Mouse (Mus musculus) kidney, embryonic 15.5 days (tissue): Measurements from ENCODE around the gene Akr1b3. TPM values are rescaled to one million over a fixed set of nuclear protein-coding genes. Genes with fewer than 3 reads are reported as not detected.
"Not testable (repeated sequence)": the region's sequence is repeated elsewhere in the genome, so short reads cannot be mapped to it uniquely, and the experiment has no call there.

Experiments
- ATAC-seq: fragments of 200-750 bp; cut with Nextera tagmentation; replicated peaks from 2 replicates; pipeline ENCODE4 v1.8.0; 2017; ENCODE audit warnings: moderate TSS enrichment; ENCODE audit not compliant: low FRiP score
- H3K27ac ChIP-seq: fragments of 300-500 bp; sonication (generic); 2 replicates; pipeline ENCODE4 v1.5.1; 2015; ENCODE audit warnings: mild to moderate bottlenecking, inconsistent platforms
- H3K27me3 ChIP-seq: fragments of 300-500 bp; sonication (generic); 2 replicates; pipeline ENCODE4 v1.6.1; 2015; ENCODE audit warnings: inconsistent platforms
- H3K36me3 ChIP-seq: fragments of 300-500 bp; sonication (generic); 2 replicates; pipeline ENCODE4 v1.6.1; 2015; ENCODE audit warnings: inconsistent platforms
- H3K4me1 ChIP-seq: fragments of 300-500 bp; sonication (generic); 2 replicates; pipeline ENCODE4 v1.6.1; 2015; ENCODE audit warnings: inconsistent platforms
- H3K4me2 ChIP-seq: fragments of 300-500 bp; sonication (generic); 2 replicates; pipeline ENCODE4 v1.6.1; 2015; ENCODE audit warnings: moderate library complexity, mild to moderate bottlenecking, inconsistent platforms
- H3K4me3 ChIP-seq: fragments of 300-500 bp; sonication (generic); replicated peaks from 2 replicates; pipeline ENCODE4 v1.5.1; 2015; ENCODE audit warnings: mild to moderate bottlenecking, inconsistent platforms
- H3K9ac ChIP-seq: fragments of 300-500 bp; sonication (generic); 2 replicates; pipeline ENCODE4 v1.6.1; 2015; ENCODE audit warnings: mild to moderate bottlenecking, inconsistent platforms
- H3K9me3 ChIP-seq: fragments of 300-500 bp; sonication (generic); replicated peaks from 2 replicates; pipeline ENCODE4 v1.6.1; 2016; ENCODE audit warnings: inconsistent platforms
- WGBS: fragments of 180-500 bp; shearing (Covaris S2); methylation state at CpG from one replicate; pipeline ENCODE4 v1.1.7; 2015; ENCODE audit warnings: mixed read lengths; 5-methylcytosine and 5-hydroxymethylcytosine counted together
- polyA plus RNA-seq: library from polyadenylated mRNA; unstranded; fragments of >200 nt; fragmentation: Nextera tagmentation; extraction: Ambion mirVana; gene quantifications from 2 replicates; pipeline ENCODE4 v1.2.1, GENCODE M21; 2015

Gene Akr1b3
- polyA plus RNA-seq, 1 experiment from 2014 or later = 184 TPM

DNA sequence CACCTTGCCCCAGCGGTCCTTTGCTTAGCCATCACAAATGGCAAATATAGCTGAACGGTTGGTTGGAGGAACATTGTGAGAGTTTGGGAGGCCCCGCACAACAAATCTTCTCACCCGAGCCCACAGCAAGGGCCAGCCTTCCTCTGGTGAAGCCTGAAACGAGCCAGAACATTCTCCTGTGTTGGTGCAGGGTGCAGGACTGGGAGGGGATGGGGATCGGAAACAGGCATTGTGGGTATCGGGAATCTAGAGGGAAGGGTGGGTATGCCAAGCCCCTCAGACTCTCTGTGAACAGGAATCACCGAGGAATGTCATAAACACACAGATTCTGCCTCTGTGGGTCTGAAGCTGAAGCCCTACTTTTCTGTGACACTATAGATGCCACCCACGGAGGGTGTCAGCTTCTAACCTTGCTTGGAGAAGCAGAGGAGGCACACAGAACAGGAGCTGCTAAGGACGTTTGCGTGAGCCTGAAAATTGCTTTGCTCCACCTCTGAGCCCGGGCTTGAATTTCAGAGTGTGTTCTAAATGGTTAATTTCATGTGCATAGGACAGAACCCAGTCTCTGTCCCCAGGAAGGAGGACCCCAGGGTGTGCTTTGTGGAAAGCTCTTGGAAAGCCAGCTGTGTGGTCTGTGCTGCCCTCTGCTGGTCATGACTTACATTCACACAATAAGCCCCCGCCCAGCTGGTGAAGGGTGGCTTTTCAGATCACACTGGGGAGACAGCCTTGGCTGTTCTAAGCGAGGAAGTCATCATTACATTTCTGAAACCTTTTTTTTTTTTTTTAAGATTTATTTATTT is 29.0 kb upstream of the Akr1b3 start:
- Histone ChIP-seq H3K9me3 (no peaks in the 10 kb centered on the region), H3K4me1 (peaks cover 14% of the 10 kb centered on the region; the same call in 1 of the 2 replicates), H3K4me2 (peak overlapping the region; percentile 33; the same call in 1 of the 2 replicates), H3K27me3 (no peaks in the 10 kb centered on the region), H3K4me3 (no peak overlapping the region), H3K27ac (no peak overlapping the region), H3K9ac (no peak overlapping the region), H3K36me3 (no peaks in the 10 kb centered on the region)
- WGBS = 49% methylated on average over 14 of the region's 14 CpGs
- ATAC-seq = peak; percentile 54; the same call in 1 of the 2 replicates

DNA sequence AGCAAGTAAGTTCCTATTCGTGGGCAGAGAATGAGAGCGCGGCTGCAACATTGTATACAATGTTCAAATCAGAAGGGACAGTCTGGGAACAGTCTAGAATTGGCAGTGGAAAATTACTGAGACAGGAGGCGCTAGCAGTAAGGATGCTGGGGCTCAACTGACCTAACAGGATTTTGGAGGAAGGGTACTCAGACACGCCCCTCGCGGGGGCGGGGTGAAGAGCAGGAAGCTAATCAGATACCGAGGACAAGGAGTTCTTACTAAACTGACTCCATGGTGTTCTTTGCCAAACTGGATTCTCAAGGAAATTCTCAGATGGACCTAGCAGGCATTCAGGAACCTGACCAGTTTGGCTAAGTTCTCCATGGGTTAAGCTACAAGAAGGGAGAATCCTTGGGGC is 27.7 kb upstream of the Akr1b3 start:
- Histone ChIP-seq H3K9me3 (no peaks in the 10 kb centered on the region), H3K4me1 (peaks cover 14% of the 10 kb centered on the region; the same call in 1 of the 2 replicates), H3K27me3 (no peaks in the 10 kb centered on the region), H3K27ac (peak overlapping the region; percentile 18; the same call in 1 of the 2 replicates), H3K36me3 (no peaks in the 10 kb centered on the region), H3K4me3 (no peak overlapping the region), H3K4me2 (peak overlapping the region; percentile 26; the same call in 1 of the 2 replicates), H3K9ac (no peak overlapping the region)
- ATAC-seq = no peak
- WGBS = 30% methylated on average over 9 of the region's 9 CpGs

DNA sequence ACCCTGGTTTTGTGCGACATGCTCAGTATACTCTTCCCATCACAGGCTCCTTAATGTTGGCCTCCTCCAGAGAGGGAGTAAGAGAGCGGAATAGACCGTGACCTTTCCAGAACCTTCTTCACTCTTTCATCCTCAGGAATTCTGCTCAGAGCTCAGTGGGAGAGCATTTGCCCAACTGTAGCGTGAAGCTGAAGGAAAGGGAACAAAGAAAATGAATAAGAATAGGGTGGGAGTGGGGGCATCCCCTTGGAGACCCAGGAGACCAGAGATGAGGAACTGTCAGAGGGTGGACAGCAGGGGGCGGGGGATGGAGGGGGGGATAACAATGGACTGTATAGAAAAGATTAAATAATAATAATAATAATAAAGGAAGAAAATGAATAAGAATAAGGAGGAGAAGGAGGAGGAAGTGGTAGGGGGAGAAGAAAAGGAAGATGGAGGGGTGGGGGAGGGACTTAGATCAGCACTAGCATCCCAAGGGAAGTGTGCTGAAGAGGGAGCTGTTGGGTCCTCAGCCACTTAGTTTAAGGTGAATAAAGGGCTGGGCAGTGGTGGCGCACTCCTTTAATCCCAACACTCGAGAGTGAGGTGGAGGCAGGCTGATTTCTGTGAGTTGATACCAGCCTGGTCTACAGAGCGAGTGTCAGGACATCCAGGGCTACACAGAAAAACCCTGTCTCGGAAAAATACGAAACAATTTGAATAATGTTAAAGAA is 27.0 kb upstream of the Akr1b3 start:
- ATAC-seq = no peak
- no peaks in the 10 kb centered on the region for H3K9me3 ChIP-seq
- 65% methylated on average over 10 of the region's 10 CpGs for WGBS
- H3K4me3 ChIP-seq = no peak overlapping the region
- no peaks in the 10 kb centered on the region for H3K27me3 ChIP-seq
- peaks cover 14% of the 10 kb centered on the region; the same call in 1 of the 2 replicates for H3K4me1 ChIP-seq
- H3K4me2 ChIP-seq = 0 out of 2 replicates have a peak overlapping the region, but pooled peaks have one; percentile 26
- H3K27ac ChIP-seq = no peak overlapping the region
- no peak overlapping the region for H3K9ac ChIP-seq
- no peaks in the 10 kb centered on the region for H3K36me3 ChIP-seq

DNA sequence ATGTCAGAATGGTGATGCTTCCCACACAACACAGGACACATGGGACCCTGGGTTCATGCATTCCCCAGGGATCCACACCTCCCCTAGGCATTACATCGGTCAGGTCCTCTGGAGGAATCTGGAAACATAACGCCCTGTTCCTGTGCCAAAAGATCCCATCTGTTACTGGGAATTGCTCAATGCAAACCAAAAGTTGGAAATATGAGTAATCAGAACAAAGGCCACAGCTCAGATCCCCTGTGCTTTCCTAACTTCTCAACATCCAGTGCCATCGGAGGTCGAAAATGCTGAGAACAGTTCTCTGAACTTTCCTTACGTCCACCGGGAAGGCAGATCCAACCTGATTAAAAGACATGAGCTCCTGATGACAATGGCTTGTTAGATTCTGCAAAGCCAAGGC is 26.1 kb upstream of the Akr1b3 start:
- no peak for ATAC-seq
- no peak overlapping the region for H3K27ac ChIP-seq
- H3K4me1 ChIP-seq = peaks cover 14% of the 10 kb centered on the region; the same call in 1 of the 2 replicates
- no peaks in the 10 kb centered on the region for H3K36me3 ChIP-seq
- H3K9me3 ChIP-seq = no peaks in the 10 kb centered on the region
- H3K9ac ChIP-seq = no peak overlapping the region
- no peak overlapping the region for H3K4me3 ChIP-seq
- no peaks in the 10 kb centered on the region for H3K27me3 ChIP-seq
- H3K4me2 ChIP-seq = no peak overlapping the region
- 84% methylated on average over 6 of the region's 6 CpGs for WGBS

DNA sequence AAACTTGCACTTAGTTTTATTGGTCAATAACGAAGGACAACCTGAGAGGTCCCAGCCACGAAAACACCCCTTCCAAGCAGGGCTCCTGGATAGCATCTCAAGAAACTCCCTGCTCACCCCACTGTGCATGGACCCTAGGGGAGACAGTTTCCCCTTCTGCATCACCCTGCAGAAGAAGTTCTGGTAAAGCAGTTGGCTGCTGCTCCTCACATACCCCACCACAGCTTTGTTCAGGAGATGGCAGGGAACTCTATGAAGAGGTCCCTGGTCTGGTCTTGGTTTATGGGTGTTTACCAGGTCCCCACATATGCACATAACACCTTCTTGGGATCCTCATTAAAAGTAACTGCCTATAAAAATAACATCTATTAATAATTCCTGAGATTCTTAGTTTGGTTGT is 25.2 kb upstream of the Akr1b3 start:
- H3K4me2 ChIP-seq = no peak overlapping the region

DNA sequence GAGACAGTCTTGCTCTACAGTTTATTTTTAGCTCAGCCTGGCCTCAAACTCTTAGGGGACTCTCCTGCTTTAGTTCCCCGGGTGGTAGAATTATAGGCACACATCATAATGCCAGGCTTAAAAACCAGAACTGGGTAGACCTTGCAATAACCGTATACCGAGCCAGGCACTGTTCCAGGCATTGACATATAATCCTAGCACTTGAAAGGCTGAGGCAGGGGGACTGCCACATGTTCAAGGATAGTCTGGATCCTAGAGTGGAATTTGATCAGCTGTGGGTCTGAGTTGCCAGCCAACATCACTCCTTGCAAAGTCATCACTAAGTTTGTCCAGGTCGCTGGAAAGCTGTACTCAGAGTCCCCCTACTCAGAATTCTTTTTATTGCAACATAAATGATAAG is 24.7 kb upstream of the Akr1b3 start:
- WGBS = 83% methylated on average over 4 of the region's 4 CpGs
- Histone ChIP-seq H3K27me3 (no peaks in the 10 kb centered on the region), H3K36me3 (no peaks in the 10 kb centered on the region), H3K9me3 (no peaks in the 10 kb centered on the region), H3K27ac (no peak overlapping the region), H3K9ac (no peak overlapping the region), H3K4me2 (no peak overlapping the region), H3K4me1 (peaks cover 14% of the 10 kb centered on the region; the same call in 1 of the 2 replicates), H3K4me3 (no peak overlapping the region)
- no peak for ATAC-seq

More for the DNA sequence above, 25.2 kb upstream of the Akr1b3 start:
- Histone ChIP-seq H3K36me3 (no peaks in the 10 kb centered on the region), H3K9me3 (no peaks in the 10 kb centered on the region), H3K27ac (no peak overlapping the region), H3K9ac (no peak overlapping the region), H3K4me1 (peaks cover 14% of the 10 kb centered on the region; the same call in 1 of the 2 replicates), H3K4me3 (no peak overlapping the region), H3K27me3 (no peaks in the 10 kb centered on the region)
- no peak for ATAC-seq
- WGBS = 78% methylated on average over 2 of the region's 2 CpGs

DNA sequence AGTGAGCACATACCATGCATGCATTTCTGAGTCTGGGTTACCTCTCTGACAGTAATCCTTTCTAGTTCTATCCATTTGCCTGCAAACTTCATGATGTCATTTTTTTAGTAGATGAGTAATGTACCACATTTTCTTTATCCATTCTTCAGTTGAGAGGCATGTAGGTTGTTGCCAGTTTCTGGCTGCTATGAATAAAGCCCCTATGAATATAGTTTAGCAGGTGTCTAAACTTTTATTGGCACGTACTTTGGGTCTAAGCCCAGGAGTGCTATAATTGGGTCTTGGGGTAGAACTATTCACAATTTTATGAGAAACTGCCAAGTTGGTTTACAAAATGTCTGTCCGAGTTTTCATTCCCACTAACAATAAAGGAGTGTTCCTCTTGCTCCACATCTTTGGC is 20.5 kb upstream of the Akr1b3 start:
- no peaks in the 10 kb centered on the region for H3K36me3 ChIP-seq
- 88% methylated on average over 2 of the region's 2 CpGs for WGBS
- no peak for ATAC-seq

DNA sequence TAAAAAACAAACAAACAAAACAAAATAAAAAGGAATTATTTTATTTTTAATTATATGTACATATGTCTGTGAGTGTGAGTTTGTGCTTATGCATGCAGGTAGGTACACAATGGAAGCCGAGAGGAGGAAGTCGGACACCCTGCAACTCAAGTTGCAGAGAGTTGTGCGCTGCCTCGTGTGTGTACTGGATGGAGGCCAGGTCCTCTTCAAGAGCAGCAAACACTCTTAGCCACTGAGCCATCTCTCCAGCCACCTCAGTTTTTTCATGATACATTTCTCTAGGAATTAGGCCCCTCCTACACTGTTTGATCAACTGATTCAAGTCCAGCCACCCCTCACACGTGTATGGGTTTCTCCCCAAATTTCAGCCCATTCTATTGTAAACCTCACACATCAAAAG is 17.4 kb upstream of the Akr1b3 start:
- Histone ChIP-seq H3K9ac (no peak overlapping the region), H3K27ac (no peak overlapping the region), H3K4me2 (no peak overlapping the region), H3K9me3 (no peaks in the 10 kb centered on the region), H3K4me3 (no peak overlapping the region), H3K4me1 (no peaks in the 10 kb centered on the region), H3K36me3 (no peaks in the 10 kb centered on the region), H3K27me3 (no peaks in the 10 kb centered on the region)
- WGBS = 85% methylated on average over 5 of the region's 5 CpGs
- no peak for ATAC-seq

More for the DNA sequence above, 20.5 kb upstream of the Akr1b3 start:
- H3K4me2 ChIP-seq = no peak overlapping the region
- H3K9me3 ChIP-seq = no peaks in the 10 kb centered on the region
- H3K27me3 ChIP-seq = no peaks in the 10 kb centered on the region
- H3K4me3 ChIP-seq = no peak overlapping the region
- H3K4me1 ChIP-seq = no peaks in the 10 kb centered on the region
- no peak overlapping the region for H3K9ac ChIP-seq
- H3K27ac ChIP-seq = no peak overlapping the region

DNA sequence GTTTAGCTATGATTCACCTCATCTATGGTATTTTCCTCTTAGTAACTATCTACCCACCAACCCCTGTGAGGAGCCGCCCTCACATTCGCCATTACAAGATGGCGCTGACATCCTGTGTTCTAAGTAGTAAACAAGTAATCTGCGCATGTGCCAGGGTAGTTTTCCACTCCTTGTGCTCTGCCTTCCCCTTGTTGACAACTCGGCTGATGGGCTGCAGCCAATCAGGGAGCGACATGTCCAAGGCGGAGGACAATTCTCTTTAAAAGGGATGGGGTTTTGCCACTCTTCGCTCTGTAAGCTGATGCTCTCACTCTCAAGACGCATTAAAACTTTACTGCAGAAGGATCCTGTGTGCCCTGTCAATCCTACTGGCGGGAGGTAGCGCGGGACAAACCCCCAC is 14.5 kb upstream of the Akr1b3 start:
- 75% methylated on average over 12 of the region's 12 CpGs for WGBS
- H3K9ac ChIP-seq, H3K27me3 ChIP-seq, H3K9me3 ChIP-seq, H3K4me1 ChIP-seq, ATAC-seq, H3K27ac ChIP-seq, H3K4me3 ChIP-seq, H3K4me2 ChIP-seq, H3K36me3 ChIP-seq: not testable (repeated sequence)

DNA sequence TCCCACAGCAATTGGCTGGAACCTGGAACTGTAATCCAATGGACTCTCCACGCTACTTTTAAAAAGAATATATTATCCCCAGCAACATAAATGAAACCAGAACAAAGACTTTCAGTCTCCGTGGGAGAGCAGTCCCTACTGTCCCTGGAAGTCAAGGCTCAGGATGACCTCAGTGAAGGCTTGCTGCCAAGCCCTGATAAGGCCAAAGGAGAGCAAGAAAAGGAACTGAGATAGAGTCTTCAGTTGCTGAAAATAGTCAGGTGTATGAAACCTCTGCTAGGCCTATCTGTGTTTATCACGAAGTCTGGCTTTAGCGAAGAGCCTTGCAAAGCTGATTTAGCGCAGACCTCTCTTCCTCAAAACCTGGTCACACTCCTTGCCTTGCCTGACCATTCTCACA is 14.1 kb upstream of the Akr1b3 start:
- ATAC-seq = no peak
- Histone ChIP-seq H3K36me3 (no peaks in the 10 kb centered on the region), H3K4me3 (no peak overlapping the region), H3K4me1 (no peaks in the 10 kb centered on the region), H3K27ac (no peak overlapping the region), H3K9me3 (no peaks in the 10 kb centered on the region), H3K9ac (no peak overlapping the region), H3K4me2 (no peak overlapping the region), H3K27me3 (no peaks in the 10 kb centered on the region)
- WGBS = 95% methylated on average over 5 of the region's 5 CpGs

DNA sequence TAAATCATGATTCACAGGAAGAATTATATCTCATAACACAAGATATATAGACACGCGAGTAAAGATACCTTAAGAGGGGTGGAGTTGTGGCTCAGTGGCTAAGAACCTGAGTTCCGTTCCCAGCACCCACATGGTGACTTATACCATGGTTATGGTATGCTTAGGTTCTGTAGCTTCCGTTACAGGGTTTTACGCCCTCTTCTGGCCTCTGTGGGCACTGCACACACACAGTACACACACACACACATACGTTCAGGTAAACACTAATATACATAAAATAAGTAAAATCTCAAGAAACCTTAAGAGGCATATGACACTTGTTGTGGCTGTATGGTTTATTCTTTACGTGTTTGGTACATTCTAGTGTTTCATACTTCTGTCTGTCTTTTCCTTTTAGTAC is 4.8 kb upstream of the Akr1b3 start:
- WGBS = 95% methylated on average over 7 of the region's 7 CpGs
- H3K4me2 ChIP-seq = no peak overlapping the region
- H3K9me3 ChIP-seq = 0 out of 2 replicates have a peak, but pooled peaks cover 3% of the 10 kb centered on the region
- no peaks in the 10 kb centered on the region for H3K36me3 ChIP-seq
- no peak overlapping the region for H3K27ac ChIP-seq
- H3K4me1 ChIP-seq = peaks cover 7% of the 10 kb centered on the region; the same call in 1 of the 2 replicates
- ATAC-seq = no peak
- no peaks in the 10 kb centered on the region for H3K27me3 ChIP-seq
- H3K4me3 ChIP-seq = no peak overlapping the region
- no peak overlapping the region for H3K9ac ChIP-seq

DNA sequence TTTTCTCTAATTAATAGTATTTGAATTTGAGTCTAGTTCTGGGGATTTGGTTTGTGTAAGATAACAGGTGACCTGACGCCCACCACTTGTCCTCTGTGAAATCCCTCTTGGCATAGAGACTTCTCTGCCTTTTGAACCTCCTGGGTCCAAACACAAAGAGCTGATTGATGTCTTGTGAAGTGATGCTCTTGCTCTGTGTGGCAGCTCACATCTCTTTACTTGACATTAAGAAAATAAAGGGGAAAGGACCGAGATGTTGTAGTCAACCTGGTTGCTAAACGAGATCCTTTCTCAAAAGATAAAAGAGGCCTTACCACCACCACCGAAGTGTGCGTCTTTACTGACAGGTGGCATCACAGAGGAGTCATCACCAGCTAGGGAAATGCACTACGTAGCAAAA is 1.4 kb upstream of the Akr1b3 start:
- no peak for ATAC-seq
- H3K4me1 ChIP-seq = peaks cover 19% of the 10 kb centered on the region
- H3K9ac ChIP-seq = no peak overlapping the region
- no peaks in the 10 kb centered on the region for H3K36me3 ChIP-seq
- H3K4me2 ChIP-seq = no peak overlapping the region
- no peak overlapping the region for H3K27ac ChIP-seq
- no peak overlapping the region for H3K4me3 ChIP-seq
- WGBS = 79% methylated on average over 6 of the region's 6 CpGs
- no peaks in the 10 kb centered on the region for H3K27me3 ChIP-seq
- H3K9me3 ChIP-seq = 0 out of 2 replicates have a peak, but pooled peaks cover 3% of the 10 kb centered on the region
